Mouse (Mus musculus) myocyte (in vitro differentiated cells): Measurements from ENCODE around the gene Cdcp2.

ENCODE experiments used
- CEBPB ChIP-seq: IDR thresholded peaks from 2 replicates; pipeline ENCODE4 v1.6.1; 2011; ENCODE audit warnings: mild to moderate bottlenecking, moderate library complexity; ENCODE audit not compliant: poor library complexity, insufficient read depth, severe bottlenecking
- MAX ChIP-seq: IDR thresholded peaks from one replicate; pipeline ENCODE4 v1.6.1; 2011; ENCODE audit warnings: low read depth, mild to moderate bottlenecking, control low read depth
- MYOD1 ChIP-seq, 3 experiments: IDR thresholded peaks; one replicate each; pipeline ENCODE4 v1.6.1; 2011; ENCODE audit warnings: control low read depth in 2 of 3, low read depth in 2 of 3, mild to moderate bottlenecking in 2 of 3, moderate library complexity in 1 of 3; ENCODE audit not compliant: insufficient read length in 2 of 3, control insufficient read depth in 1 of 3
- MYOG ChIP-seq, 3 experiments: IDR thresholded peaks; one replicate each; pipeline ENCODE4 v1.6.1; 2011; ENCODE audit warnings: control low read depth in 2 of 3, low read depth in 2 of 3, mild to moderate bottlenecking in 2 of 3; ENCODE audit not compliant: insufficient read length in 2 of 3, control insufficient read depth in 1 of 3, insufficient read depth in 1 of 3
- POLR2A ChIP-seq: IDR thresholded peaks from one replicate; pipeline ENCODE4 v1.6.1; 2011; ENCODE audit warnings: low read depth, mild to moderate bottlenecking, control low read depth, moderate library complexity; ENCODE audit not compliant: insufficient read length
- TCF12 ChIP-seq: IDR thresholded peaks from one replicate; pipeline ENCODE4 v1.6.1; 2011; ENCODE audit warnings: mild to moderate bottlenecking, control low read depth; ENCODE audit not compliant: poor library complexity, insufficient read depth, severe bottlenecking
- TCF3 ChIP-seq: IDR thresholded peaks from one replicate; pipeline ENCODE4 v1.6.1; 2011; ENCODE audit warnings: low read depth, control low read depth; ENCODE audit not compliant: insufficient read length
- USF1 ChIP-seq: IDR thresholded peaks from one replicate; pipeline ENCODE4 v1.6.1; 2011; ENCODE audit warnings: low read depth, mild to moderate bottlenecking, control low read depth, moderate library complexity

DNA sequence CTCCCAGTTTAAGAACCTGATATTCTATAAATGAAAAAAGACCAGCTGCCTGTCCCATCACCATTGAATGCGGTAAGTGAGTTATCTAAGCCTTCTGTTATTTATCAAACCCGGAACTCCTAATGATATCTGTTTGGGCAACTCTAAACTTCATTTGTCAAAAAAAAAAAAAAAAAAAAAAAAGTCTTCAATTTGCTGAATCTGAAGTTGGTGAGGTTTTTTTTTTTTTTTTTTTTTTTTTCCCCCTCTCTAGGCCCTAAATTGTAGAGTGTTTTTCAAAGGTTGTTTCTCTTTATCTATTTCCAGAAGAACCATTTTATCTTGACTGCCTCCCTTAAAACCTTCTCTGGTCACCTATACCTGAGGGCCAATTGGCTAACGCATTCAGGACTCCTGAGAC, 38.2 kb downstream of the Cdcp2 start:
- TF ChIP-seq MYOG (IDR thresholded peaks at IDR 0.05; ENCODE audit: control insufficient read depth in 1 of 3, insufficient read depth in 1 of 3, insufficient read length in 2 of 3, low read depth in 2 of 3) (no peak), MYOD1 (IDR thresholded peaks at IDR 0.05; ENCODE audit: control insufficient read depth in 1 of 3, insufficient read length in 2 of 3, low read depth in 2 of 3) (no peak), CEBPB (no peak), TCF12 (no peak), MAX (no peak), TCF3 (no peak), POLR2A (no peak), USF1 (no peak)
